In the genomic region with DNA sequence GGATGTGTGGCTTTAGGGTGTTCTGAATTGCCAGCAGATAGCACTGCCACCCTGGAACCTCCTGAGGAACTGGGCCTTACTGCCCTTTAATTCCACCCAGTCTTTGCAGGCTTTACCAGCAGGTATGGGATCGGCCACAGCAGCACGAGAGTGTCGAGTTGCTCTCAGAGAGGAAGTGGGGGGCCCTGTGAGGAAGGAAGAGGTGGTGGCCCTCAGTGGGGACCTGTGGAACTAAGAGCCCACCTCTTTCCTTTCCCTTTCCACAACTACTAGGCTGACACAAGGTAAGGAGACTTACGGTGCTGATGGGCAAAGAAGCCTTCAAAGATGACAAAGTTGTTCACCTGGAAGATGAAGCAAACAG, we compare ENCODE assay signal across 1 mouse cellular context.
TF ChIP-seq lines count a peak whose summit lies in the region.

No protein-coding gene starts in this region.

TF ChIP-seq in MEL, 35 proteins besides CTCF, POLR2A, EP300 and RAD21:
- TF ChIP-seq ZNF384 (IDR thresholded peaks at IDR 0.05; ENCODE audit: low read depth, low read length): no peak
TF ChIP-seq in MEL: peak in this region for 0.
